Mouse (Mus musculus): ENCODE measurements at regions not wholly inside any gene's neighbourhood (a gene's known extent, or its start where the extent isn't known, plus 50 kb on each side); places are given as distances from the start of the nearest gene placed in this dataset.

- no peak for DNase-seq
Measured at GRCm38 (mm10) chr1:44388091-44388490, 163.2 kb upstream of the Gulp1 start.

- no peak for DNase-seq
Measured at GRCm38 (mm10) chr1:44392141-44392540, 159.2 kb upstream of the Gulp1 start.

DNA sequence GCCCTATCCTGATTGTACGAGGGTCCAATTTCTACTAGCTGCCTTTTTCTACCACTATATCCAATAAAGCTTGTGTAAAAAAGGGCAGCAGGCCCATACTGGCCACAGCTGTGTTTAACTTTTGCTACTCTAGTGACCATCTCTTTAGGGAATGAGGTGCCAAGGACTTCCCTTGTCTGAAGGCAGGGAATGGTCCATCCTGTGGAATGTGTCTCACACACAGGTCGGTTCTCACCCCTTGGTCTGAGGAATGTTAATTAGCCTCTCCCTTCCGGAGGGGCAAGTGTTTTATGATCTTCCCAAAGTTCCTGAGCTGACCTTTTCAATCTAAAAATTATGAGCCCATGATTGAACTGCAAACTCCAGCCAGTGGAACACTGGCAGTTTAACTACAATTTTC lies 155.8 kb upstream of the Gulp1 start:
- no peak for DNase-seq

DNA sequence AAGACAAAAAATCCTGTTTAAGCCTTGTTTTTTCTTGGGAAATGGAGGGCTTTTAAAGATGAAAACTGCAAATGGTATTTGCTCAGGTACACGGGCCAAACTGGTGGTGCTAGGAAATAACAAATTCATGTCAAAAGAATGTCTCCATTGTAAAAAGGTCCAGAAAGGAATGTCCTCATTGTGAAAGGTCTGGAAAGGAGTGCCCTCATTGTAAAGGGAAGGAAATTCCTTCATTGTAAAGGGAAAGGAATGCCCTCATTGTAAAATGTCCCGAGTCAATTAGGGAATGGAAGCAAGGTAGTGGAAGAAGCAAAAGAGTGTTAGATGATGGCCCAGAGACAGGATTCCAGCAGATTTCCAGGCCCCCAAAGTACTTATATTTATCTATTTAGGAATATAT lies 153.2 kb upstream of the Gulp1 start:
- no peak for DNase-seq

- peak; percentile 19 for DNase-seq
Measured at GRCm38 (mm10) chr1:44437822-44438221, 113.5 kb upstream of the Gulp1 start.

All from thymus, postnatal 4 days (tissue).